Mouse (Mus musculus) Muller cell, postnatal 12 days (primary cell): ENCODE results near the gene Slc25a22.

Experiments
- DNase-seq: peaks from one replicate; pipeline ENCODE4 v3.0.0-alpha.2; 2015; ENCODE audit errors: inconsistent ontology term

Gene Slc25a22

GRCm38 (mm10) chr7:141435129-141435855 is 2.4 kb downstream of the Slc25a22 start:
- peak; percentile 75 for DNase-seq

GRCm38 (mm10) chr7:141434464-141434863 is 3.2 kb downstream of the Slc25a22 start:
- DNase-seq = peak; percentile 43

GRCm38 (mm10) chr7:141433517-141434400 is 3.9 kb downstream of the Slc25a22 start:
- DNase-seq = no peak

GRCm38 (mm10) chr7:141432741-141433516 is 4.8 kb downstream of the Slc25a22 start:
- no peak for DNase-seq

GRCm38 (mm10) chr7:141432186-141432611 is 5.5 kb downstream of the Slc25a22 start:
- DNase-seq = no peak

GRCm38 (mm10) chr7:141431434-141432185 is 6.1 kb downstream of the Slc25a22 start:
- DNase-seq = no peak

- DNase-seq = no peak
Measured at GRCm38 (mm10) chr7:141430585-141431240, 7.0 kb downstream of the Slc25a22 start.

- no peak for DNase-seq
Measured at GRCm38 (mm10) chr7:141429840-141430584, 7.7 kb downstream of the Slc25a22 start.

GRCm38 (mm10) chr7:141429310-141429709 is 8.4 kb downstream of the Slc25a22 start, which contains the start of gene Cend1:
Gene Cend1, minus strand, starts transcription at chr7:141429491.
- peak; percentile 75 for DNase-seq

- no peak for DNase-seq
Measured at GRCm38 (mm10) chr7:141428701-141429100, 9.0 kb downstream of the Slc25a22 start.

- no peak for DNase-seq
Measured at GRCm38 (mm10) chr7:141426948-141427730, 10.6 kb downstream of the Slc25a22 start.

- DNase-seq = no peak
Measured at GRCm38 (mm10) chr7:141423811-141424210, 13.9 kb downstream of the Slc25a22 start.

GRCm38 (mm10) chr7:141420030-141420702 is 17.5 kb downstream of the Slc25a22 start:
- DNase-seq = no peak

- no peak for DNase-seq
Measured at GRCm38 (mm10) chr7:141418970-141419369, 18.7 kb downstream of the Slc25a22 start.

GRCm38 (mm10) chr7:141417731-141418681 is 19.7 kb downstream of the Slc25a22 start:
- no peak for DNase-seq

GRCm38 (mm10) chr7:141416144-141416841 is 21.4 kb downstream of the Slc25a22 start:
- DNase-seq = no peak
